In genomic region chr9:116160067-116160466, GRCm38 (mm10) we compare ENCODE assay signal across 25 mouse cellular contexts. TPM values are rescaled to one million over a fixed set of nuclear protein-coding genes. Genes with fewer than 3 reads are reported as not detected.
A peak's percentile ranks its signal among the peaks of the same experiment; 100 is the strongest.
DNase-seq lines count a peak whose midpoint lies in the region; ATAC-seq and TF ChIP-seq lines count a peak whose summit lies in the region.
"Had no signal": no experiment of that assay in that cellular context is flagged by ENCODE, and none has a peak within 500 bp of the region (broad histone marks: within the 10 kb centered on the region; RNA-seq: fewer than 3 reads in every experiment).

No protein-coding gene starts in this region.

- H3K4me3 ChIP-seq in midbrain, embryonic 11.5 days (ENCODE audit: low read depth, low read length), result no peak overlapping the region
- H3K4me3 ChIP-seq in midbrain, postnatal 0 days (ENCODE audit: low read depth, low read length), result no peak overlapping the region
- no peak overlapping the region for H3K4me3 ChIP-seq in liver, postnatal 0 days (ENCODE audit: low read depth, low read length)
- no peak overlapping the region for H3K4me3 ChIP-seq in limb, embryonic 10.5 days
- no peak overlapping the region for H3K4me3 ChIP-seq in heart, embryonic 12.5 days
- H3K4me3 ChIP-seq in neural tube, embryonic 15.5 days (replicated peaks), result no peak overlapping the region
- H3K4me3 ChIP-seq: heart, adult 2 months; heart, embryonic 15.5 days; hindbrain, embryonic 10.5 days; layer of hippocampus, adult 2 months; midbrain, embryonic 13.5 days; myocyte had no signal

- no peaks in the 10 kb centered on the region for H3K36me3 ChIP-seq in midbrain, embryonic 11.5 days (ENCODE audit: control insufficient read depth, insufficient read depth, low read length)
- H3K36me3 ChIP-seq in midbrain, postnatal 0 days (ENCODE audit: insufficient read depth, low read length), result no peaks in the 10 kb centered on the region
- peaks cover 16% of the 10 kb centered on the region; the same call in 1 of the 2 replicates for H3K36me3 ChIP-seq in liver, postnatal 0 days (replicated peaks; ENCODE audit: insufficient read depth, low read length)
- H3K36me3 ChIP-seq in limb, embryonic 10.5 days, result peaks cover 9% of the 10 kb centered on the region
- H3K36me3 ChIP-seq in heart, embryonic 12.5 days, result peaks cover 17% of the 10 kb centered on the region
- H3K36me3 ChIP-seq in neural tube, embryonic 15.5 days, result no peaks in the 10 kb centered on the region
- H3K36me3 ChIP-seq: midbrain, embryonic 13.5 days had no signal

- H3K4me1 ChIP-seq in midbrain, embryonic 11.5 days (ENCODE audit: control insufficient read depth, insufficient read depth, low read length), result no peaks in the 10 kb centered on the region
- H3K4me1 ChIP-seq in midbrain, postnatal 0 days (ENCODE audit: insufficient read depth, low read length), result no peaks in the 10 kb centered on the region
- H3K4me1 ChIP-seq in liver, postnatal 0 days (ENCODE audit: insufficient read depth), result peaks cover 19% of the 10 kb centered on the region
- no peaks in the 10 kb centered on the region for H3K4me1 ChIP-seq in limb, embryonic 10.5 days
- peaks cover 4% of the 10 kb centered on the region; the same call in 1 of the 2 replicates for H3K4me1 ChIP-seq in heart, embryonic 12.5 days (replicated peaks)
- H3K4me1 ChIP-seq in neural tube, embryonic 15.5 days, result no peaks in the 10 kb centered on the region
- H3K4me1 ChIP-seq: hindbrain, embryonic 10.5 days; midbrain, embryonic 13.5 days had no signal

- H3K9ac ChIP-seq in midbrain, embryonic 11.5 days (ENCODE audit: low read length), result no peak overlapping the region
- H3K9ac ChIP-seq in midbrain, postnatal 0 days (replicated peaks; ENCODE audit: low read length, poor library complexity, severe bottlenecking), result no peak overlapping the region
- H3K9ac ChIP-seq in liver, postnatal 0 days (replicated peaks), result no peak overlapping the region
- no peak overlapping the region for H3K9ac ChIP-seq in heart, embryonic 12.5 days
- H3K9ac ChIP-seq in neural tube, embryonic 15.5 days (replicated peaks), result no peak overlapping the region
- H3K9ac ChIP-seq: heart, embryonic 15.5 days; midbrain, embryonic 13.5 days had no signal

- ATAC-seq in midbrain, embryonic 11.5 days (ENCODE audit: low FRiP score), result no peak
- no peak for ATAC-seq in midbrain, postnatal 0 days (ENCODE audit: low FRiP score)
- peak; percentile 34 to 41; a peak in 3 of 4 replicates for ATAC-seq in hematopoietic stem cell, adult 5-6 weeks (replicated peaks in 1 of 2; ENCODE audit: insufficient read depth in 1 of 2, low FRiP score in 2 of 2, low TSS enrichment in 1 of 2, low read depth in 1 of 2, poor library complexity in 2 of 2, severe bottlenecking in 2 of 2)
- ATAC-seq in liver, postnatal 0 days, result peak; percentile 54
- no peak for ATAC-seq in heart, embryonic 12.5 days (ENCODE audit: insufficient number of reproducible peaks, low FRiP score)
- ATAC-seq in neural tube, embryonic 15.5 days (ENCODE audit: low FRiP score), result no peak
- ATAC-seq: midbrain, embryonic 13.5 days; Patski had no signal

- H3K9me3 ChIP-seq in midbrain, embryonic 11.5 days (ENCODE audit: control insufficient read depth, low read length), result no peaks in the 10 kb centered on the region
- no peaks in the 10 kb centered on the region for H3K9me3 ChIP-seq in midbrain, postnatal 0 days (ENCODE audit: low read length)
- no peaks in the 10 kb centered on the region; the same call in 1 of the 2 replicates for H3K9me3 ChIP-seq in liver, postnatal 0 days (ENCODE audit: low read length)
- no peaks in the 10 kb centered on the region for H3K9me3 ChIP-seq in limb, embryonic 10.5 days (replicated peaks)
- peaks cover 7% of the 10 kb centered on the region; the same call in 1 of the 2 replicates for H3K9me3 ChIP-seq in heart, embryonic 12.5 days (replicated peaks)
- H3K9me3 ChIP-seq in neural tube, embryonic 15.5 days (replicated peaks), result no peaks in the 10 kb centered on the region
- H3K9me3 ChIP-seq: heart, embryonic 15.5 days; hindbrain, embryonic 10.5 days; midbrain, embryonic 13.5 days had no signal

- TF ChIP-seq EP300 in liver, postnatal 0 days (IDR thresholded peaks at IDR 0.05; ENCODE audit: low read depth), result peak; percentile 83

- peak; percentile 10 for DNase-seq in midbrain, embryonic 11.5 days (ENCODE audit: low spot score, missing footprints)
- no peak for DNase-seq in midbrain, postnatal 0 days (ENCODE audit: low spot score)
- DNase-seq in liver, postnatal 0 days, result no peak
- no peak for DNase-seq in limb, embryonic 10.5 days (ENCODE audit: low spot score)
- no peak for DNase-seq in cerebellum, postnatal 4 days (ENCODE audit: low spot score in 2 of 2)
- DNase-seq: adrenal gland, postnatal 14 days; cerebellum, adult 11 months; cerebellum, postnatal 10 days; embryo, embryonic 11 days; heart, adult 2 months; kidney, adult 18-20 months; kidney, postnatal 10 days; lung, postnatal 36 days; right cerebral cortex, postnatal 14 days; spleen, adult 18-20 months; thymus, adult 18-20 months had no signal

- TF ChIP-seq CTCF in midbrain, postnatal 0 days (IDR thresholded peaks at IDR 0.05), result no peak
- no peak for TF ChIP-seq CTCF in liver, postnatal 0 days (IDR thresholded peaks at IDR 0.05; ENCODE audit: low read depth)

- WGBS in midbrain, embryonic 11.5 days, result 92% methylated on average over 3 of the region's 3 CpGs
- 83% methylated on average over 3 of the region's 3 CpGs for WGBS in midbrain, postnatal 0 days
- WGBS in liver, postnatal 0 days (ENCODE audit: insufficient replicate concordance), result 34% methylated on average over 3 of the region's 3 CpGs
- WGBS in limb, embryonic 10.5 days, result 98% methylated on average over 3 of the region's 3 CpGs
- 66% methylated on average over 3 of the region's 3 CpGs for WGBS in heart, embryonic 12.5 days
- 86% methylated on average over 3 of the region's 3 CpGs for WGBS in neural tube, embryonic 15.5 days

- H3K4me2 ChIP-seq in midbrain, embryonic 11.5 days, result no peak overlapping the region
- no peak overlapping the region for H3K4me2 ChIP-seq in midbrain, postnatal 0 days (ENCODE audit: low read depth, low read length, poor library complexity, severe bottlenecking)
- no peak overlapping the region for H3K4me2 ChIP-seq in liver, postnatal 0 days (ENCODE audit: low read depth, low read length)
- no peak overlapping the region for H3K4me2 ChIP-seq in heart, embryonic 12.5 days
- no peak overlapping the region for H3K4me2 ChIP-seq in neural tube, embryonic 15.5 days
- H3K4me2 ChIP-seq: heart, embryonic 15.5 days; midbrain, embryonic 13.5 days had no signal

- H3K27me3 ChIP-seq in midbrain, embryonic 11.5 days (ENCODE audit: control insufficient read depth, insufficient read depth, low read length), result no peaks in the 10 kb centered on the region
- no peaks in the 10 kb centered on the region for H3K27me3 ChIP-seq in midbrain, postnatal 0 days (ENCODE audit: insufficient read depth, low read length)
- no peaks in the 10 kb centered on the region for H3K27me3 ChIP-seq in liver, postnatal 0 days (ENCODE audit: insufficient read depth, low read length)
- H3K27me3 ChIP-seq in limb, embryonic 10.5 days (ENCODE audit: low read depth, poor library complexity, severe bottlenecking), result no peaks in the 10 kb centered on the region
- no peaks in the 10 kb centered on the region for H3K27me3 ChIP-seq in heart, embryonic 12.5 days (replicated peaks)
- H3K27me3 ChIP-seq in neural tube, embryonic 15.5 days (replicated peaks), result no peaks in the 10 kb centered on the region
- H3K27me3 ChIP-seq: heart, embryonic 15.5 days; midbrain, embryonic 13.5 days; Patski had no signal

- H3K27ac ChIP-seq in midbrain, embryonic 11.5 days (ENCODE audit: low read depth, low read length), result no peak overlapping the region
- H3K27ac ChIP-seq in midbrain, postnatal 0 days (ENCODE audit: low read depth, low read length), result no peak overlapping the region
- no peak overlapping the region for H3K27ac ChIP-seq in liver, postnatal 0 days (ENCODE audit: low read depth)
- H3K27ac ChIP-seq in limb, embryonic 10.5 days, result no peak overlapping the region
- H3K27ac ChIP-seq in heart, embryonic 12.5 days (ENCODE audit: poor library complexity, severe bottlenecking), result no peak overlapping the region
- no peak overlapping the region for H3K27ac ChIP-seq in neural tube, embryonic 15.5 days (replicated peaks)
- H3K27ac ChIP-seq: heart, adult 2 months; hindbrain, embryonic 10.5 days; midbrain, embryonic 13.5 days had no signal

RNA-seq across cellular contexts. Expression of gene Tgfbr2, which starts 15.1 kb away (rescaled TPM):
- 8.1 and 9.2 TPM in 2 replicates for polyA plus RNA-seq in midbrain, embryonic 11.5 days (2014; fragmentation: Nextera tagmentation; extraction: Ambion mirVana)
- 20.3 and 21.8 TPM in 2 replicates for total RNA-seq in midbrain, postnatal 0 days (2014; rRNA removed)
- 6.7 and 7.2 TPM in 2 replicates for polyA plus RNA-seq in midbrain, postnatal 0 days (2015; fragmentation: Nextera tagmentation; extraction: Ambion mirVana)
- total RNA-seq in hematopoietic stem cell, adult 5-6 weeks (2017), result 26.2 and 31.5 TPM in 2 replicates
- 5.2 and 5.6 TPM in 2 replicates for polyA plus RNA-seq in liver, postnatal 0 days (2015; fragmentation: Nextera tagmentation; extraction: Ambion mirVana)
- polyA plus RNA-seq in limb, embryonic 10.5 days (2016; fragmentation: Nextera tagmentation; extraction: Ambion mirVana), result 9.8 and 14.1 TPM in 2 replicates
- polyA plus RNA-seq in heart, embryonic 12.5 days (2016; fragmentation: Nextera tagmentation; extraction: Ambion mirVana), result 22.0 and 22.3 TPM in 2 replicates
- polyA plus RNA-seq in neural tube, embryonic 15.5 days (2015; fragmentation: Nextera tagmentation; extraction: Ambion mirVana), result 7.2 and 13.3 TPM in 2 replicates

Comparison
In these comparisons a context has a peak if more than half of its experiments do, and no peak if none do; other contexts are left out.
1. ATAC-seq: peak in hematopoietic stem cell, adult 5-6 weeks (2 of 2) and liver, postnatal 0 days (single experiment); none in midbrain, embryonic 11.5 days (single experiment), midbrain, postnatal 0 days (single experiment), heart, embryonic 12.5 days (single experiment) and neural tube, embryonic 15.5 days (single experiment).